Mouse (Mus musculus) MEL (cell line): ENCODE results near the gene Mrpl22. TPM values are rescaled to one million over a fixed set of nuclear protein-coding genes. Genes with fewer than 3 reads are reported as not detected.

Experiments used
- DNase-seq: peaks from one replicate; pipeline ENCODE4 v3.0.0; 2011; ENCODE audit warnings: low read depth, low spot score
- H3K27ac ChIP-seq: 2 replicates; pipeline ENCODE4 v1.5.1; 2012; ENCODE audit warnings: low read depth, mild to moderate bottlenecking, control low read depth, low read length, moderate library complexity; ENCODE audit not compliant: control insufficient read depth
- H3K27me3 ChIP-seq, 2 experiments: fragments of 150-350 bp in 1 of 2; sonication (generic) in 1 of 2; 2 replicates each; pipeline ENCODE4 v1.6.1; 2012; ENCODE audit warnings: low read length in 2 of 2, mild to moderate bottlenecking in 2 of 2, improper control_type of control experiment in 1 of 2, moderate library complexity in 1 of 2; ENCODE audit not compliant: insufficient read depth in 2 of 2, control insufficient read depth in 1 of 2
- H3K36me3 ChIP-seq, 2 experiments: 2 replicates each; pipeline ENCODE4 v1.6.1; 2012 to 2014; ENCODE audit warnings: low read length in 2 of 2, improper control_type of control experiment in 1 of 2, inconsistent platforms in 1 of 2, mild to moderate bottlenecking in 1 of 2; ENCODE audit not compliant: insufficient read depth in 2 of 2, control insufficient read depth in 1 of 2
- H3K4me1 ChIP-seq, 2 experiments: fragments of 150-350 bp in 1 of 2; sonication (generic) in 1 of 2; 2 replicates each; pipeline ENCODE4 v1.6.1; 2012; ENCODE audit warnings: low read length in 2 of 2, improper control_type of control experiment in 1 of 2, mild to moderate bottlenecking in 1 of 2; ENCODE audit not compliant: insufficient read depth in 2 of 2, control insufficient read depth in 1 of 2
- H3K4me3 ChIP-seq, 2 experiments: fragments of 150-350 bp in 1 of 2; sonication (generic) in 1 of 2; 2 replicates each; pipeline ENCODE4 v1.5.1; 2012; ENCODE audit warnings: low read depth in 2 of 2, low read length in 2 of 2, mild to moderate bottlenecking in 2 of 2, moderate library complexity in 2 of 2, control low read depth in 1 of 2, improper control_type of control experiment in 1 of 2; ENCODE audit not compliant: control insufficient read depth in 1 of 2, insufficient read depth in 1 of 2
- H3K79me2 ChIP-seq: 2 replicates; pipeline ENCODE4 v1.6.1; 2012; ENCODE audit warnings: mild to moderate bottlenecking, low read length, moderate library complexity; ENCODE audit not compliant: control insufficient read depth, poor library complexity, insufficient read depth
- H3K9ac ChIP-seq: 2 replicates; pipeline ENCODE4 v1.6.1; 2012; ENCODE audit warnings: low read depth, mild to moderate bottlenecking, control low read depth, low read length, moderate library complexity; ENCODE audit not compliant: control insufficient read depth, poor library complexity, severe bottlenecking
- H3K9me3 ChIP-seq: fragments of 150-350 bp; sonication (generic); replicated peaks from 2 replicates; pipeline ENCODE4 v1.6.1; 2012; ENCODE audit warnings: mild to moderate bottlenecking, low read length, improper control_type of control experiment, moderate library complexity; ENCODE audit not compliant: insufficient read depth
- CHD1 ChIP-seq: IDR thresholded peaks from 2 replicates; pipeline ENCODE4 v1.6.1; 2012; ENCODE audit warnings: low read depth, mild to moderate bottlenecking, inconsistent platforms, low read length, improper control_type of control experiment
- ETS1 ChIP-seq: IDR thresholded peaks from 2 replicates; pipeline ENCODE4 v1.6.1; 2012; ENCODE audit warnings: low read depth, mild to moderate bottlenecking, inconsistent platforms, low read length, improper control_type of control experiment, moderate library complexity
- GABPA ChIP-seq: IDR thresholded peaks from 2 replicates; pipeline ENCODE4 v1.6.1; 2012; ENCODE audit warnings: low read depth, mild to moderate bottlenecking, inconsistent platforms, low read length, improper control_type of control experiment, moderate library complexity
- GATA1 ChIP-seq: IDR thresholded peaks from 2 replicates; pipeline ENCODE4 v1.6.1; 2011; ENCODE audit warnings: low read depth, low read length, improper control_type of control experiment
- HCFC1 ChIP-seq: IDR thresholded peaks from 2 replicates; pipeline ENCODE4 v1.6.1; 2012; ENCODE audit warnings: low read depth, mild to moderate bottlenecking, inconsistent platforms, low read length, improper control_type of control experiment, moderate library complexity
- MAFK ChIP-seq: IDR thresholded peaks from 2 replicates; pipeline ENCODE4 v1.6.1; 2011; ENCODE audit warnings: low read depth, mild to moderate bottlenecking, low read length, improper control_type of control experiment, borderline replicate concordance
- MAX ChIP-seq: IDR thresholded peaks from 2 replicates; pipeline ENCODE4 v1.6.1; 2011; ENCODE audit warnings: low read length, improper control_type of control experiment
- MEF2A ChIP-seq: IDR thresholded peaks from 2 replicates; pipeline ENCODE4 v1.6.1; 2014; ENCODE audit warnings: low read depth, mild to moderate bottlenecking, inconsistent platforms, low read length, improper control_type of control experiment; ENCODE audit not compliant: poor library complexity, insufficient replicate concordance, severe bottlenecking; ENCODE audit errors: extremely low read depth
- MYB ChIP-seq: IDR thresholded peaks from 2 replicates; pipeline ENCODE4 v1.6.1; 2011; ENCODE audit warnings: mild to moderate bottlenecking, low read depth, low read length, improper control_type of control experiment
- MYC ChIP-seq: IDR thresholded peaks from 2 replicates; pipeline ENCODE4 v1.6.1; 2011; ENCODE audit warnings: low read depth, mild to moderate bottlenecking, low read length, improper control_type of control experiment, moderate library complexity
- SIN3A ChIP-seq: IDR thresholded peaks from 2 replicates; pipeline ENCODE4 v1.6.1; 2012; ENCODE audit warnings: low read length, improper control_type of control experiment, inconsistent platforms
- SMC3 ChIP-seq: IDR thresholded peaks from 2 replicates; pipeline ENCODE4 v1.6.1; 2011; ENCODE audit warnings: low read depth, low read length, improper control_type of control experiment
- TAL1 ChIP-seq: IDR thresholded peaks from 2 replicates; pipeline ENCODE4 v1.6.1; 2012; ENCODE audit warnings: mild to moderate bottlenecking, inconsistent platforms, low read length, moderate library complexity, mixed read lengths
- TCF12 ChIP-seq: IDR thresholded peaks from 2 replicates; pipeline ENCODE4 v1.6.1; 2014; ENCODE audit warnings: low read depth, mild to moderate bottlenecking, inconsistent platforms, low read length, improper control_type of control experiment, moderate library complexity
- UBTF ChIP-seq: IDR thresholded peaks from 2 replicates; pipeline ENCODE4 v1.6.1; 2012; ENCODE audit warnings: low read depth, mild to moderate bottlenecking, inconsistent platforms, low read length, improper control_type of control experiment, moderate library complexity, borderline replicate concordance; ENCODE audit not compliant: insufficient read depth
- USF1 ChIP-seq: IDR thresholded peaks from 2 replicates; pipeline ENCODE4 v1.6.1; 2014; ENCODE audit warnings: low read depth, mild to moderate bottlenecking, inconsistent platforms, low read length, improper control_type of control experiment, moderate library complexity
- ZC3H11A ChIP-seq: IDR thresholded peaks from 2 replicates; pipeline ENCODE4 v1.6.1; 2012; ENCODE audit warnings: low read depth, mild to moderate bottlenecking, inconsistent platforms, low read length, improper control_type of control experiment
- ZNF384 ChIP-seq: IDR thresholded peaks from 2 replicates; pipeline ENCODE4 v1.6.1; 2012; ENCODE audit warnings: low read depth, mild to moderate bottlenecking, inconsistent platforms, low read length, improper control_type of control experiment
- polyA plus RNA-seq, 2 experiments: library from polyadenylated mRNA; stranded (reverse) in 1 of 2; unstranded in 1 of 2; fragments of >175 nt in 1 of 2; fragments of >200 nt in 1 of 2; gene quantifications; 2 replicates each; pipeline versions ENCODE4 v1.2.1 to v1.2.4; 2012; ENCODE audit warnings: low replicate concordance in 2 of 2, low read depth in 1 of 2; ENCODE audit not compliant: insufficient read length in 2 of 2, insufficient read depth in 1 of 2, missing spikeins in 1 of 2
- total RNA-seq: library from RNA; depleted of rRNA; stranded (reverse); fragments of 300-350 nt; gene quantifications from 2 replicates; pipeline ENCODE4 v1.2.3, GENCODE M21; 2012

The Mrpl22 gene
- total and polyA plus RNA-seq, 3 experiments: 144 to 187 TPM; not detected in 1

DNA sequence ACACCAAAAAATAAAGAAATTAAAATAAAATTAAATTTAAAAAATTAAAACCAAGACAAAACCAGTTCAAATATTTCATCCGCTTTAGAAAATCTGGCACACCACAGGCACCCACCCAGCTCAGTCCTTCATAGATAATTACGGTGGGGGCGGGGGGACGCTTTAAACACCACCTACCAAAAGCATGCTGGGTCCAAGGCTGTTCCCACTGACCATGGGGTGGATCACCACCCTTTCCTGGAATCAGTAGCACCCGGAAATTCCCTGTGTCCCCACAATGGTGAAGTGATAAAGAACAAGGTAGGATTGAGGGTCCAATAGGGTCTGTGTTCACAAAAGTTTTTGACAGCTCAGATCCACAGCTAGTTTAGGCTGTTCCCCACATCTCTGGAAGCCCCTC, 44.4 kb downstream of the Mrpl22 start:
- peaks cover 0 to 23% of the 10 kb centered on the region in 2 experiments; a peak in 2 of 4 replicates for H3K36me3 ChIP-seq
- H3K9ac ChIP-seq: no peak overlapping the region

DNA sequence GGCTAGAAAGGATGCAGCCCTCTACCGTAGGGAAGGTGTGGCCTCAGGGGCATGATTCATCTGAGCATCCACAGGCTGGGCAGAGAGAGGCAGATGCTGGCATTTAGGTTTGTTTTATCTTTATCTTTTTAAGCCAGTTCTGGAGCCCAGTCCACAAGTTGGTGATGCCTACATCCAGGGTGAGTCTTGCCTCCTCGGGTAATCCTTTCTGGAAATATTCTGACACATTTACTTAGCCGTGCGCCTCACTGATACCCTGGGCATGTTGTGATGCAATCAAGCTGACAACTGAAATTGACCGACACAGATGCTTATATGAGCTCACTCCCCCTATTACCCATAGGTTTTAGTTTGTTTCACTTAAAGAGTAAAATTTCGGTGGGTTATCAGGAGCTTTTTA, 45.4 kb downstream of the Mrpl22 start:
- H3K9ac ChIP-seq: no peak overlapping the region
- peaks cover 0 to 17% of the 10 kb centered on the region in 2 experiments; a peak in 2 of 4 replicates for H3K36me3 ChIP-seq
- H3K27ac ChIP-seq: no peak overlapping the region
- peaks cover 2% of the 10 kb centered on the region; the same call in 1 of the 2 replicates for H3K79me2 ChIP-seq
- H3K27me3 ChIP-seq: no peaks in the 10 kb centered on the region
- TF ChIP-seq ETS1: peak; percentile 66
- no peak for TF ChIP-seq GABPA
- peak; percentile 22; the same call in 1 of the 2 replicates for TF ChIP-seq TCF12
- no peaks in the 10 kb centered on the region for H3K9me3 ChIP-seq
- H3K4me3 ChIP-seq: no peak overlapping the region
- DNase-seq: peak; percentile 41
- peaks cover 4 to 24% of the 10 kb centered on the region in 2 experiments for H3K4me1 ChIP-seq

More for the DNA sequence above, 44.4 kb downstream of the Mrpl22 start:
- DNase-seq: no peak
- H3K79me2 ChIP-seq: peaks cover 2% of the 10 kb centered on the region; the same call in 1 of the 2 replicates
- TF ChIP-seq MAX: no peak
- no peak for TF ChIP-seq CHD1
- no peak for TF ChIP-seq USF1
- TF ChIP-seq UBTF: no peak
- no peak for TF ChIP-seq MAFK
- TF ChIP-seq GATA1: no peak
- TF ChIP-seq MYB: no peak
- TF ChIP-seq HCFC1: no peak
- no peak for TF ChIP-seq TAL1
- no peak for TF ChIP-seq MYC
- no peak for TF ChIP-seq SMC3
- no peak for TF ChIP-seq ZNF384
- TF ChIP-seq ZC3H11A: no peak
- TF ChIP-seq MEF2A: no peak
- TF ChIP-seq TCF12: no peak
- TF ChIP-seq SIN3A: no peak
- TF ChIP-seq, all 39 proteins: peak for 0
- no peaks in the 10 kb centered on the region for H3K27me3 ChIP-seq
- H3K27ac ChIP-seq: no peak overlapping the region
- no peak overlapping the region for H3K4me3 ChIP-seq
- no peaks in the 10 kb centered on the region for H3K9me3 ChIP-seq
- peaks cover 5 to 31% of the 10 kb centered on the region in 2 experiments for H3K4me1 ChIP-seq
